Mouse (Mus musculus): Measurements from ENCODE around the gene Trim41. TPM values are rescaled to one million over a fixed set of nuclear protein-coding genes. Genes with fewer than 3 reads are reported as not detected.
A peak's percentile ranks its signal among the peaks of the same experiment; 100 is the strongest.
"Not testable (repeated sequence)": the region's sequence is repeated elsewhere in the genome, so short reads cannot be mapped to it uniquely, and the experiment has no call there.

Trim41 gene
- polyA plus RNA-seq, 1 experiment = 29.6 TPM

DNA sequence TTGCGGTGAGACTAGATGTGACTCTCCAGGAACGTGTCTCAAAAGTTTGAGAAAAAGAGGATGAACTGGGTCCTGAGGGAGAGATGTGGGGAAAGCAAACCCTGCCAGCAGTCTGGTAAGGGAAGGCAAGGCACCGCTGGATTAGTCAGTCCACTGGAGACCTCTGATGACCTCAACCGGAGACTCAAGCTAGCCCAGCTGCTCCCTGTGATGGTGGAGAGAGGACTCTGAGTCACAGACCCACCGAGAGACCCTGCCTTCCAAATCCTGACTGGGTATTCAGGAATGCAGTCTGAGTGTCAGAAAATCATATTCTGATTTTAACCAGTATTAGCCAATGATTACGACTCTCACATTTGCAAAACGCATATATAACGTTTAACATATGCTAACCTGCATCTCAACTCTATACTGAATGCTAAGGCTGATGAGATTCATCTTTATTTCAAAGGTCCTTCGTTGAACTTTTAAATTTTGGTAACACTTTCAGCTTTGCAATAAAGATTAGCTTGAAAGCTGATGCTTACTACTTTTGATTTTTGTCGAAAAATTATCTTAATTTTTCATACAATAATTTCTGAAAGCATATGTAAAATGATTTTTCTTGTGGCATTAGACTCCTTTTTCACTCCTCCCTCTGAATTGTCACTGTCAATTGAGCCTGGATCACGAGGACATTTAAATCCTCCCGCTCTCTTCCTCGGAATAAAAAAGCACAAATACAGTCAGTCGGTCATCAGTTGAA, 5.8 kb upstream of the Trim41 start:
- Histone ChIP-seq H3K4me3 (ENCODE audit: low read depth, low read length) (peak overlapping the region; percentile 45; the same call in 1 of the 2 replicates), H3K9me3 (replicated peaks; ENCODE audit: control insufficient read depth, insufficient read depth, low read length, poor library complexity, severe bottlenecking) (no peaks in the 10 kb centered on the region), H3K4me1 (ENCODE audit: control insufficient read depth, insufficient read depth, low read length) (peaks cover 2% of the 10 kb centered on the region), H3K27me3 (ENCODE audit: control insufficient read depth, insufficient read depth, low read length, poor library complexity, severe bottlenecking) (no peaks in the 10 kb centered on the region; the same call in none of the 2 replicates), H3K27ac (ENCODE audit: insufficient read depth, low read length) (no peak overlapping the region), H3K36me3 (ENCODE audit: control insufficient read depth, insufficient read depth, low read length, poor library complexity, severe bottlenecking) (no peaks in the 10 kb centered on the region), H3K9ac (ENCODE audit: low read depth, poor library complexity, severe bottlenecking) (peak overlapping the region; percentile 1; the same call in 1 of the 2 replicates)
- no peak for TF ChIP-seq EP300 (IDR thresholded peaks at IDR 0.05; ENCODE audit: insufficient read depth, low read depth, low read length)
- no peak for TF ChIP-seq CTCF (IDR thresholded peaks at IDR 0.05; ENCODE audit: low read depth, low read length)
- TF ChIP-seq POLR2A (IDR thresholded peaks at IDR 0.05; ENCODE audit: insufficient read depth, low read length) = no peak

DNA sequence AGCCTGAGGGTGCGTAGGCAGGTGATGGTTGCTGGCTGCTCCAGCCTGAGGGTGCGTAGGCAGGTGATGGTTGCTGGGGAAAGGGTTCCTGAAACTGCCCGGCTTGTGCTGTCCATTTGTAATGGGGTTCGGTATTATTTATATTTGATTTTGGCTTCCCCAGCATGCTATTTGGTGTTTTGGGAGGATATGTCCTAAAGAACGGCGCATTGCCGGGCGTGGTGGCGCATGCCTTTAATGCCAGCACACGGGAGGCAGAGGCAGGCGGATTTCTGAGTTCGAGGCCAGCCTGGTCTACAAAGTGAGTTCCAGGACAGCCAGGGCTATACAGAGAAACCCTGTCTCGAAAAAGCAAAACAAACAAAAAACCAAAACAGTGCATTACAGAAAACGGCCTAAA, 4.1 kb upstream of the Trim41 start:
- not testable (repeated sequence) for H3K4me3 ChIP-seq (ENCODE audit: low read depth, low read length); H3K36me3 ChIP-seq (ENCODE audit: control insufficient read depth, insufficient read depth, low read length, poor library complexity, severe bottlenecking); H3K9me3 ChIP-seq (replicated peaks; ENCODE audit: control insufficient read depth, insufficient read depth, low read length, poor library complexity, severe bottlenecking); H3K27me3 ChIP-seq (ENCODE audit: control insufficient read depth, insufficient read depth, low read length, poor library complexity, severe bottlenecking); H3K27ac ChIP-seq (ENCODE audit: insufficient read depth, low read length); H3K9ac ChIP-seq (ENCODE audit: low read depth, poor library complexity, severe bottlenecking); H3K4me1 ChIP-seq (ENCODE audit: control insufficient read depth, insufficient read depth, low read length)

DNA sequence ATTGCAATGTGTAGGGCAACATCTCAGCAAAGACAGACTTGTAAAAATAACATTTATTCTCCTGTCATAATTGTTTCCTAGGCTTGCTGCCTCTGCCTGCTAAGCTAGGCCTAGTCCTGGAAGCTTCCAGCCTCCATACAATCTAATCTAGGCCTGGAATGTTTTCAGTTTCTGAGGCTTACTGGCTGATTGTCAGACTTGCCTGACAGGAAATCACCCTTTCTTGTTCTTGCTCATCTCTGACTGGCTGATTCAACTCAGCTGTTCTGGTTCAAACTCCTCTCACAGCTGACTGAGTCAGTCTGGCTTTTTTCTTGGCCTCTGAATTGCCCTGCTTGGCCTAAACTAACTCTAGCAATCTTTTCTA, 3.1 kb upstream of the Trim41 start:
- no peak overlapping the region for H3K4me3 ChIP-seq (ENCODE audit: low read depth, low read length)
- H3K4me1 ChIP-seq (ENCODE audit: control insufficient read depth, insufficient read depth, low read length) = peaks cover 2% of the 10 kb centered on the region
- TF ChIP-seq CTCF (IDR thresholded peaks at IDR 0.05; ENCODE audit: low read depth, low read length) (no peak), EP300 (IDR thresholded peaks at IDR 0.05; ENCODE audit: insufficient read depth, low read depth, low read length) (no peak), POLR2A (IDR thresholded peaks at IDR 0.05; ENCODE audit: insufficient read depth, low read length) (no peak)

DNA sequence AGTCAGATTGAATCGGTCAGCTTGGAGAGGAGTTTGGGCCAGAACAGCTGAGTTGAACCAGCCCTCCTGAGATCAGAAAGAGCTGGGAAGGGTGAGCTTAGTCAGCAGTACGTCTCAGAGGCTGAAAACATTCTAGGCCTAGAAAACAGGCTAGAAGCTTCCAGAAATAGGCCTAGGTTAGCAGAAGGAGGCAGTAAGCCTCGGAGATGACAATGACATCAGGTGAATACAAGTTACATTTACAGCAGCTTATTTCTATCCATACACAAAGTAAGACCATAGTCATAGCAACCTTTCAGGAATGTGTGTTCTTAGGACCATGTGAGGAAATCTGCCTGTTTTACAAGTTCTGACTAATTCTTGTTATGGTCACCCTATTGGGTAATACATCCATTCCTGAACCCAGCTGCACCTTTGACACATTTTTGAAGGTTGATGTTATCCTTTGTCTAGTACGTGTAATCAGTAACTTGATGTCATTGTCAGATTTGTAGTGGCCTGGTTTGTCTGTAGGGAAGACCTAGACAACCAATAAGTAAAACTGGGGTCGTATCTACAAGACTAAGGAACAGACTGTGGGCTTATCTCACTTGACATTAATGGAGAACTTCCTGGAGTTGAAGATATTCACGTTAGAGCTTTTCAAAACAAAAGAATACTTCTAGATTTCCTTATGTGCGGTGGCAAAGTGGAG, 2.6 kb upstream of the Trim41 start:
- TF ChIP-seq EP300 (IDR thresholded peaks at IDR 0.05; ENCODE audit: insufficient read depth, low read depth, low read length) (no peak), POLR2A (IDR thresholded peaks at IDR 0.05; ENCODE audit: insufficient read depth, low read length) (no peak), CTCF (IDR thresholded peaks at IDR 0.05; ENCODE audit: low read depth, low read length) (no peak)
- no peaks in the 10 kb centered on the region for H3K9me3 ChIP-seq (replicated peaks; ENCODE audit: control insufficient read depth, insufficient read depth, low read length, poor library complexity, severe bottlenecking)
- 0 out of 2 replicates have a peak overlapping the region, but pooled peaks have one; percentile 34 for H3K27ac ChIP-seq (ENCODE audit: insufficient read depth, low read length)
- H3K4me1 ChIP-seq (ENCODE audit: control insufficient read depth, insufficient read depth, low read length) = peaks cover 2% of the 10 kb centered on the region
- no peak overlapping the region for H3K9ac ChIP-seq (ENCODE audit: low read depth, poor library complexity, severe bottlenecking)
- H3K27me3 ChIP-seq (ENCODE audit: control insufficient read depth, insufficient read depth, low read length, poor library complexity, severe bottlenecking) = no peaks in the 10 kb centered on the region; the same call in 1 of the 2 replicates
- peaks cover 4% of the 10 kb centered on the region; the same call in 1 of the 2 replicates for H3K36me3 ChIP-seq (ENCODE audit: control insufficient read depth, insufficient read depth, low read length, poor library complexity, severe bottlenecking)
- no peak overlapping the region for H3K4me3 ChIP-seq (ENCODE audit: low read depth, low read length)

More for the DNA sequence above, 3.1 kb upstream of the Trim41 start:
- Histone ChIP-seq H3K27ac (ENCODE audit: insufficient read depth, low read length) (peak overlapping the region; percentile 25; the same call in 1 of the 2 replicates), H3K9me3 (replicated peaks; ENCODE audit: control insufficient read depth, insufficient read depth, low read length, poor library complexity, severe bottlenecking) (no peaks in the 10 kb centered on the region), H3K36me3 (ENCODE audit: control insufficient read depth, insufficient read depth, low read length, poor library complexity, severe bottlenecking) (peaks cover 2% of the 10 kb centered on the region; the same call in 1 of the 2 replicates), H3K9ac (ENCODE audit: low read depth, poor library complexity, severe bottlenecking) (no peak overlapping the region), H3K27me3 (ENCODE audit: control insufficient read depth, insufficient read depth, low read length, poor library complexity, severe bottlenecking) (no peaks in the 10 kb centered on the region; the same call in 1 of the 2 replicates)

DNA sequence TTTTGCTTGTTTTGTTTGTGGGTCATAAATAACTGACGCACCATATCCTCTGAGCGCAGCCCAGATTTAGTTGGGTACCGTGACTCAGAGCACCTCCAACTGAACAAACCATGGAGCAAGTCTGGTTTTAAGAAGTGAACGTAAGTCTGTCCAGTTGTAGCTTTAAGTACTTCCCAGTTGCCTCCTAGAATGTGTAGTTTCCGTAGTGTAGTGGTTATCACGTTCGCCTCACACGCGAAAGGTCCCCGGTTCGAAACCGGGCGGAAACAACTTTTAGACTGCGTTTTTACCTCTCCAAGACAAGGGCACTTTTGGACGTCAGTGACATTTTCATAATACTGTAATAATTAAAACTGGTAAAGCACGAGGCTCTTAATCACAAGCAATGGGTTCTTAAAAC, 1.2 kb upstream of the Trim41 start:
- Histone ChIP-seq H3K36me3 (ENCODE audit: control insufficient read depth, insufficient read depth, low read length, poor library complexity, severe bottlenecking) (peaks cover 6% of the 10 kb centered on the region), H3K4me1 (ENCODE audit: control insufficient read depth, insufficient read depth, low read length) (peaks cover 2% of the 10 kb centered on the region), H3K27me3 (ENCODE audit: control insufficient read depth, insufficient read depth, low read length, poor library complexity, severe bottlenecking) (no peaks in the 10 kb centered on the region), H3K9me3 (replicated peaks; ENCODE audit: control insufficient read depth, insufficient read depth, low read length, poor library complexity, severe bottlenecking) (no peaks in the 10 kb centered on the region), H3K27ac (ENCODE audit: insufficient read depth, low read length) (peak overlapping the region; percentile 46; the same call in 1 of the 2 replicates), H3K4me3 (ENCODE audit: low read depth, low read length) (peak overlapping the region; percentile 75), H3K9ac (ENCODE audit: low read depth, poor library complexity, severe bottlenecking) (peak overlapping the region; percentile 35)
- TF ChIP-seq CTCF (IDR thresholded peaks at IDR 0.05; ENCODE audit: low read depth, low read length) (no peak), EP300 (IDR thresholded peaks at IDR 0.05; ENCODE audit: insufficient read depth, low read depth, low read length) (0 out of 2 replicates have a peak, but pooled peaks have one; percentile 26)

DNA sequence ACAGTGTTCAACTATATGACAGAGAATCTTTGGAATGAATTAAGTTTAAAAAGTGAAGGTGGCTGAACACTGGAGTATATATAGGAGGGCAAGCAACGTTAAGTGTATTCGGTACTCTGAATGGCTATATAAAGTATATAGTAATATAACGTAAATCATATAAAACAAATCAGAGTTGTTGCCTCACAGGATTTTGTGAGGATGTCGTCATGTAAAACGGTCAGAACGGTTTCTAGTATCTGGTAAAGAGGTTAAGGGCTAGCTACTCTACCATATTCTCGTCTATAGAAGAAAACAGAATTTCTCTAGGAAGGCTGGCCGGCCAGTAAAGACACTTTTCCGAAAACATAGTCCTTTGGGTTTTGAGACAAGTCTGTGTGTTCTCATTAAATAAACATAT, 641 bp upstream of the Trim41 start:
- Histone ChIP-seq H3K4me3 (ENCODE audit: low read depth, low read length) (peak overlapping the region; percentile 83), H3K27ac (ENCODE audit: insufficient read depth, low read length) (peak overlapping the region; percentile 51), H3K9ac (ENCODE audit: low read depth, poor library complexity, severe bottlenecking) (peak overlapping the region; percentile 35), H3K36me3 (ENCODE audit: control insufficient read depth, insufficient read depth, low read length, poor library complexity, severe bottlenecking) (peaks cover 11% of the 10 kb centered on the region), H3K27me3 (ENCODE audit: control insufficient read depth, insufficient read depth, low read length, poor library complexity, severe bottlenecking) (no peaks in the 10 kb centered on the region), H3K9me3 (replicated peaks; ENCODE audit: control insufficient read depth, insufficient read depth, low read length, poor library complexity, severe bottlenecking) (no peaks in the 10 kb centered on the region), H3K4me1 (ENCODE audit: control insufficient read depth, insufficient read depth, low read length) (peaks cover 2% of the 10 kb centered on the region)
- TF ChIP-seq EP300 (IDR thresholded peaks at IDR 0.05; ENCODE audit: insufficient read depth, low read depth, low read length) (no peak), POLR2A (IDR thresholded peaks at IDR 0.05; ENCODE audit: insufficient read depth, low read length) (no peak)

All from ES-Bruce4 (cell line).